Mouse (Mus musculus): ENCODE results near the gene Gm14124. TPM values are rescaled to one million over a fixed set of nuclear protein-coding genes. Genes with fewer than 3 reads are reported as not detected.
"Not testable (repeated sequence)": the region's sequence is repeated elsewhere in the genome, so short reads cannot be mapped to it uniquely, and the experiment has no call there.

The Gm14124 gene
- not detected in 2 replicates for polyA plus RNA-seq (2014; fragmentation: Nextera tagmentation; extraction: Ambion mirVana)

DNA sequence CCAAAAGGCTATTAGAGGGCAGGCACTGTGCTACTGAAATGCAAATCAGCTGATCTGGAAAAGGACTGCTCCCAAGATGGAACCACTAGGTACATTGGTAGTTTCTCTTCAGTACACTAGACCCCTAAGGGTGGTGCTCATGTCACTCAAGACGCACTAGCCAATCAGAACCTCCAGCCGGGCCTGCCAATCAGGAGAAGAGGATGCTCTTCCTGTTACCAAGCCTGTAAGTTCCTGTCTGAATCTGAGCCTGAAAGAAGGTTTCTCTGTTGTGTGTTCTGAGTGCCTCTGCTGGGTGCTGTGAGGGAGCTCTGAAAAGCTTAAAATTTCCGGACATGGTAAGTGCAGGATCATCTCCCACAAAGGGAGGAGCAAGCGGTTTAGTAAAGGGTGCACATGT, at the start of gene Gm14124:
Gene Gm14124 (plus strand): TSS at position 227 of the 400 bp plus-strand sequence.
- not testable (repeated sequence) for ATAC-seq (ENCODE audit: insufficient number of reproducible peaks, insufficient read depth, low FRiP score, low read depth); H3K4me3 ChIP-seq (ENCODE audit: control insufficient read depth in 1 of 2, insufficient read depth in 1 of 2, low read depth in 1 of 2, low read length in 2 of 2); H3K36me3 ChIP-seq (ENCODE audit: control insufficient read depth, insufficient read depth, low read length); H3K27ac ChIP-seq (replicated peaks in 1 of 2; ENCODE audit: control insufficient read depth in 1 of 2, insufficient read depth in 1 of 2, low read depth in 2 of 2, low read length in 2 of 2); H3K4me1 ChIP-seq (ENCODE audit: control insufficient read depth in 2 of 2, insufficient read depth in 2 of 2, low read length in 2 of 2); H3K9ac ChIP-seq (ENCODE audit: low read length); H3K9me3 ChIP-seq (ENCODE audit: control insufficient read depth, low read length); H3K4me2 ChIP-seq (ENCODE audit: low read length); H3K27me3 ChIP-seq (ENCODE audit: control insufficient read depth, insufficient read depth, low read length)
- 65% methylated on average over 4 of the region's 4 CpGs for WGBS

DNA sequence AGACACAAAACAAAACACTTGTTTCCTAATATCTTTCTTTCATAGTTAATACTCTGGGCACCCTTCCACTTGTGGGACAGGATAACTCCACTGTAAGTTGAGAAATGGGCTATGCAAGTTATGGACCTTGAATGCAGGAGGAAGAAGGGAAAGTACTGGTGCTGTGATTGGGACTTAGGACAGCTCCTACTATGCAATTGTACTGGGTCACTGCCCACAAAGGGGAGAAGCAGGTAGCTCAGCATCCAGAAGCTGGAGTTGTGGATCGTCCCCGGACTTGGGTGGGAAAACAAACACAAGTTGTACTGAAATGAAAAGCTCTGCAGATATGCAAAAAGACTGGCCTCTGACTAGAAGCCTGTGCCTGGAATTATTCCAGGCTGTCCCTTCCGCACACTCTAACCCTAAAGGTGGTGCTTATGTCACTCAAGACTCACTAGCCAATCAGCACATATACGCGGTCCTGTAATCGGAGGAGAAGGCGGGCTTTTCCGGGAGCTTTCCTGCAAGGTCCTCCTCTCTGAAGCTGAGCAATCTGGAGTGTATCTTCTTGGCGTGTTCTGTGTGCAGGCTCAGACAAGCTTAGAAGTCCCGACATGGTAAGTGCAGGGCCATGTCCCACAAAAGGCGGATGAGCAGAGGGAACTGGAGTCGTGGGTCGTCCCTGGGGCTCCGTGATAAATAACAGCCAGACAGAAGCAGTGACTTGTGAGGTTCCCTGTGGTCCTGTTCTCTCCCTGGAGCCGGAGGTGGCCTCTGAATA, 39.5 kb upstream of the Gm14124 start, which contains the start of gene Zfp937:
Gene Zfp937 (plus strand): TSS at position 474 of the 763 bp plus-strand sequence.
- under 1% methylated on average over 15 of the region's 15 CpGs for WGBS

DNA sequence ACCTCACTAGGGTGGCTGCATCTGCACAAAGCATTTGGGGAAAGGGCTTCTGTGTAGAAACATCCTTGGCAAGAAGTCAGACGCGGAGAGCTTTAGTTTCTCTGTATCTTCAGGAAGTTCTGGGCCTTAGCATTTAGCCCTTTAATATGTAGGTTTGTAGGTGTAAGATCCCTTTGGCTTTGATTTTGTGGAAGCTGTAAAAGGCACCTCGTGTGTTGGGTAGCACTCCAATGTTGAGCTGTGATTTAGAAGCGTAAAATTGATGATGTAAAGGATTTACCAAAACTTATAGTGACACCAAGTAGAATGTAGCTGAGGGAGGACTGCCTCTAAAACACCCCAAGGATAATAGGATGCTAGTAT, 39.0 kb upstream of the Gm14124 start:
- not testable (repeated sequence) for H3K27me3 ChIP-seq (ENCODE audit: control insufficient read depth, insufficient read depth, low read length); H3K36me3 ChIP-seq (ENCODE audit: control insufficient read depth, insufficient read depth, low read length); ATAC-seq (ENCODE audit: insufficient number of reproducible peaks, insufficient read depth, low FRiP score, low read depth); H3K9me3 ChIP-seq (ENCODE audit: control insufficient read depth, low read length); H3K4me1 ChIP-seq (ENCODE audit: control insufficient read depth in 2 of 2, insufficient read depth in 2 of 2, low read length in 2 of 2)
- WGBS = 14% methylated on average over 2 of the region's 4 CpGs
- Histone ChIP-seq H3K4me3 (ENCODE audit: control insufficient read depth in 1 of 2, insufficient read depth in 1 of 2, low read depth in 1 of 2, low read length in 2 of 2) (peak overlapping the region; percentile 42 to 62), H3K9ac (ENCODE audit: low read length) (peak overlapping the region; percentile 48; the same call in 1 of the 2 replicates), H3K4me2 (ENCODE audit: low read length) (peak overlapping the region; percentile 56), H3K27ac (replicated peaks in 1 of 2; ENCODE audit: control insufficient read depth in 1 of 2, insufficient read depth in 1 of 2, low read depth in 2 of 2, low read length in 2 of 2) (peak overlapping the region; percentile 53 to 54; a peak in 1 of 4 replicates)

More for the DNA sequence above, 39.5 kb upstream of the Gm14124 start, which contains the start of gene Zfp937:
- not testable (repeated sequence) for H3K9me3 ChIP-seq (ENCODE audit: control insufficient read depth, low read length); H3K27me3 ChIP-seq (ENCODE audit: control insufficient read depth, insufficient read depth, low read length); H3K36me3 ChIP-seq (ENCODE audit: control insufficient read depth, insufficient read depth, low read length); H3K4me1 ChIP-seq (ENCODE audit: control insufficient read depth in 2 of 2, insufficient read depth in 2 of 2, low read length in 2 of 2)
- Histone ChIP-seq H3K4me3 (ENCODE audit: control insufficient read depth in 1 of 2, insufficient read depth in 1 of 2, low read depth in 1 of 2, low read length in 2 of 2) (peak within 1 kb of the TSS; percentile 42 to 62), H3K4me2 (ENCODE audit: low read length) (peak within 1 kb of the TSS; percentile 56), H3K9ac (ENCODE audit: low read length) (peak within 1 kb of the TSS; percentile 48), H3K27ac (replicated peaks in 1 of 2; ENCODE audit: control insufficient read depth in 1 of 2, insufficient read depth in 1 of 2, low read depth in 2 of 2, low read length in 2 of 2) (peak within 1 kb of the TSS; percentile 53 to 54; a peak in 2 of 4 replicates)
- peak; percentile 99 for ATAC-seq (ENCODE audit: insufficient number of reproducible peaks, insufficient read depth, low FRiP score, low read depth)

GRCm38 (mm10) chr2:150223263-150223662, 34.1 kb upstream of the Gm14124 start:
- H3K4me1 ChIP-seq (ENCODE audit: control insufficient read depth in 2 of 2, insufficient read depth in 2 of 2, low read length in 2 of 2); H3K9ac ChIP-seq (ENCODE audit: low read length); H3K36me3 ChIP-seq (ENCODE audit: control insufficient read depth, insufficient read depth, low read length); H3K27ac ChIP-seq (replicated peaks in 1 of 2; ENCODE audit: control insufficient read depth in 1 of 2, insufficient read depth in 1 of 2, low read depth in 2 of 2, low read length in 2 of 2); H3K27me3 ChIP-seq (ENCODE audit: control insufficient read depth, insufficient read depth, low read length); H3K4me2 ChIP-seq (ENCODE audit: low read length); H3K9me3 ChIP-seq (ENCODE audit: control insufficient read depth, low read length); H3K4me3 ChIP-seq (ENCODE audit: control insufficient read depth in 1 of 2, insufficient read depth in 1 of 2, low read depth in 1 of 2, low read length in 2 of 2); ATAC-seq (ENCODE audit: insufficient number of reproducible peaks, insufficient read depth, low FRiP score, low read depth): not testable (repeated sequence)

DNA sequence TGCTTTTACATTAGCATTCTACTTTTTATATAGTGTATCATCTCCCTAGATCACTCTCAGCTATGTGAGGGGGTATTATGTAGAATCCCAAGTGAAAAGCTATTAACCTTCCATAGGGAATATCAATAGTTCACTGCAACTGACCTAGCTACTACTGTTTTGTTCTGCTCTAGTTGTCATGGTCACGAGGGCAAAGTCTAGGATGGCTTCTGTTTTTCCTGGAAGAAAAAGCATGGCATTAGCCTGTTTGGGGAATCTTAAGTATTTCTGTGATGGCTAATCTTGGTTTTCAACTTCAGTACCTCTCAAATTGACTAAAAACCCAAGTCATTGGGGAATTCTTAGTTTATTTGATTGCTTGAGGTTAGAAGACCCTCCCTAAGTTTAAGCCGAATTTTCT, 14.1 kb upstream of the Gm14124 start:
- WGBS = 80% methylated on average over 2 of the region's 2 CpGs
- Histone ChIP-seq H3K9ac (ENCODE audit: low read length) (no peak overlapping the region), H3K27ac (replicated peaks in 1 of 2; ENCODE audit: control insufficient read depth in 1 of 2, insufficient read depth in 1 of 2, low read depth in 2 of 2, low read length in 2 of 2) (no peak overlapping the region), H3K36me3 (ENCODE audit: control insufficient read depth, insufficient read depth, low read length) (peaks cover 1% of the 10 kb centered on the region; the same call in 1 of the 2 replicates), H3K4me1 (ENCODE audit: control insufficient read depth in 2 of 2, insufficient read depth in 2 of 2, low read length in 2 of 2) (no peaks in the 10 kb centered on the region), H3K27me3 (ENCODE audit: control insufficient read depth, insufficient read depth, low read length) (no peaks in the 10 kb centered on the region), H3K4me3 (ENCODE audit: control insufficient read depth in 1 of 2, insufficient read depth in 1 of 2, low read depth in 1 of 2, low read length in 2 of 2) (no peak overlapping the region), H3K4me2 (ENCODE audit: low read length) (no peak overlapping the region), H3K9me3 (ENCODE audit: control insufficient read depth, low read length) (peaks cover 29% of the 10 kb centered on the region)
- ATAC-seq (ENCODE audit: insufficient number of reproducible peaks, insufficient read depth, low FRiP score, low read depth) = no peak

GRCm38 (mm10) chr2:150255491-150255890, 1.8 kb upstream of the Gm14124 start, which contains the start of gene Gm21994:
Gene Gm21994 (minus strand): TSS chr2:150255591.
- 47% methylated on average over 2 of the region's 2 CpGs for WGBS
- not testable (repeated sequence) for ATAC-seq (ENCODE audit: insufficient number of reproducible peaks, insufficient read depth, low FRiP score, low read depth); H3K27ac ChIP-seq (replicated peaks in 1 of 2; ENCODE audit: control insufficient read depth in 1 of 2, insufficient read depth in 1 of 2, low read depth in 2 of 2, low read length in 2 of 2); H3K9ac ChIP-seq (ENCODE audit: low read length); H3K27me3 ChIP-seq (ENCODE audit: control insufficient read depth, insufficient read depth, low read length); H3K9me3 ChIP-seq (ENCODE audit: control insufficient read depth, low read length); H3K4me1 ChIP-seq (ENCODE audit: control insufficient read depth in 2 of 2, insufficient read depth in 2 of 2, low read length in 2 of 2); H3K36me3 ChIP-seq (ENCODE audit: control insufficient read depth, insufficient read depth, low read length); H3K4me3 ChIP-seq (ENCODE audit: control insufficient read depth in 1 of 2, insufficient read depth in 1 of 2, low read depth in 1 of 2, low read length in 2 of 2); H3K4me2 ChIP-seq (ENCODE audit: low read length)

DNA sequence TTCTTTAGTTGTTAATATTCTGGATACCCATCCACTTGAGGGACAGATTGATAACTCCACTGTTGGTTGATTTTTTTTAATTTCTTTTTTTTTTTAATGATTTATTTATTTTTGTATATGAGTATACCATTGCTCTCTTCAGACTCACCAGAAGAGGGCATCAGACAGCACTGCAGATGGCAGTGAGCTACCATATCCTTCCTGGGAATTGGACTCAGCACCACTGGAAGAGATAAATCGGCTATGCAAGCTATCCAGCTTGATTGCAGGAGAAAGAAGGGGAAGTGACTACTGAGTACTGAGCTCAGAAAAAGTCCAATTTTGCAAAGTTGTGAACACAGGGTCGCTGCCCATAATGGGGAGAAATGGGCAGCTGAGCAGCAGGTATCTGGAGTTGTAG, 456 bp upstream of the Gm14124 start:
- not testable (repeated sequence) for ATAC-seq (ENCODE audit: insufficient number of reproducible peaks, insufficient read depth, low FRiP score, low read depth); H3K27ac ChIP-seq (replicated peaks in 1 of 2; ENCODE audit: control insufficient read depth in 1 of 2, insufficient read depth in 1 of 2, low read depth in 2 of 2, low read length in 2 of 2); H3K9me3 ChIP-seq (ENCODE audit: control insufficient read depth, low read length)

GRCm38 (mm10) chr2:150293669-150294068, 36.4 kb downstream of the Gm14124 start:
- 68% methylated on average over 6 of the region's 6 CpGs for WGBS
- Histone ChIP-seq H3K4me1 (ENCODE audit: control insufficient read depth in 2 of 2, insufficient read depth in 2 of 2, low read length in 2 of 2) (no peaks in the 10 kb centered on the region), H3K4me3 (ENCODE audit: control insufficient read depth in 1 of 2, insufficient read depth in 1 of 2, low read depth in 1 of 2, low read length in 2 of 2) (no peak overlapping the region), H3K27ac (replicated peaks in 1 of 2; ENCODE audit: control insufficient read depth in 1 of 2, insufficient read depth in 1 of 2, low read depth in 2 of 2, low read length in 2 of 2) (no peak overlapping the region), H3K36me3 (ENCODE audit: control insufficient read depth, insufficient read depth, low read length) (no peaks in the 10 kb centered on the region), H3K27me3 (ENCODE audit: control insufficient read depth, insufficient read depth, low read length) (no peaks in the 10 kb centered on the region), H3K9me3 (ENCODE audit: control insufficient read depth, low read length) (no peaks in the 10 kb centered on the region), H3K9ac (ENCODE audit: low read length) (no peak overlapping the region), H3K4me2 (ENCODE audit: low read length) (no peak overlapping the region)
- no peak for ATAC-seq (ENCODE audit: insufficient number of reproducible peaks, insufficient read depth, low FRiP score, low read depth)

More for the DNA sequence above, 456 bp upstream of the Gm14124 start:
- not testable (repeated sequence) for H3K36me3 ChIP-seq (ENCODE audit: control insufficient read depth, insufficient read depth, low read length); H3K9ac ChIP-seq (ENCODE audit: low read length); H3K4me2 ChIP-seq (ENCODE audit: low read length); H3K4me3 ChIP-seq (ENCODE audit: control insufficient read depth in 1 of 2, insufficient read depth in 1 of 2, low read depth in 1 of 2, low read length in 2 of 2); H3K4me1 ChIP-seq (ENCODE audit: control insufficient read depth in 2 of 2, insufficient read depth in 2 of 2, low read length in 2 of 2); H3K27me3 ChIP-seq (ENCODE audit: control insufficient read depth, insufficient read depth, low read length)
- 65% methylated on average over 2 of the region's 2 CpGs for WGBS
